Mouse (Mus musculus) hindbrain, postnatal 0 days (tissue): ENCODE results near the gene Zfp64. TPM values are rescaled to one million over a fixed set of nuclear protein-coding genes. Genes with fewer than 3 reads are reported as not detected.

Experiments
- ATAC-seq: fragments of 200-750 bp; cut with Nextera tagmentation; 2 replicates; pipeline ENCODE4 v1.8.0; 2017; ENCODE audit warnings: mild to moderate bottlenecking, moderate TSS enrichment, moderate library complexity
- DNase-seq: peaks from one replicate; pipeline ENCODE4 v3.0.0-alpha.2; 2015; ENCODE audit warnings: low spot score
- H3K27ac ChIP-seq: fragments of 300-500 bp; sonication (generic); 2 replicates; pipeline ENCODE4 v1.5.1; 2014; ENCODE audit warnings: mild to moderate bottlenecking
- H3K27me3 ChIP-seq: fragments of 300-500 bp; sonication (generic); 2 replicates; pipeline ENCODE4 v1.6.1; 2014; ENCODE audit warnings: low read length, mixed read lengths; ENCODE audit not compliant: insufficient read depth
- H3K36me3 ChIP-seq: fragments of 300-500 bp; sonication (generic); 2 replicates; pipeline ENCODE4 v1.6.1; 2014; ENCODE audit warnings: low read length, mixed read lengths; ENCODE audit not compliant: insufficient read depth
- H3K4me1 ChIP-seq: fragments of 300-500 bp; sonication (generic); 2 replicates; pipeline ENCODE4 v1.6.1; 2014; ENCODE audit warnings: antibody characterized with exemption, low read length, mixed read lengths; ENCODE audit not compliant: insufficient read depth
- H3K4me2 ChIP-seq: fragments of 300-500 bp; sonication (generic); 2 replicates; pipeline ENCODE4 v1.6.1; 2014; ENCODE audit warnings: low read depth, mild to moderate bottlenecking, low read length, moderate library complexity, mixed read lengths
- H3K4me3 ChIP-seq: fragments of 300-500 bp; sonication (generic); 2 replicates; pipeline ENCODE4 v1.5.1; 2014; ENCODE audit warnings: low read length
- H3K9ac ChIP-seq: fragments of 300-500 bp; sonication (generic); replicated peaks from 2 replicates; pipeline ENCODE4 v1.6.1; 2014; ENCODE audit warnings: mild to moderate bottlenecking, low read length, moderate library complexity, mixed read lengths
- H3K9me3 ChIP-seq: fragments of 300-500 bp; sonication (generic); 2 replicates; pipeline ENCODE4 v1.6.1; 2016; ENCODE audit warnings: low read length, mixed read lengths
- CTCF ChIP-seq: IDR thresholded peaks from 2 replicates; pipeline ENCODE4 v1.5.1; 2016; ENCODE audit warnings: antibody characterized with exemption, control low read depth, low read depth
- WGBS: fragments of 180-500 bp; shearing (Covaris S2); extraction: QIAGEN DNeasy Blood & Tissue Kit; methylation state at CpG from one replicate; pipeline ENCODE4 v1.1.7; 2014; 5-methylcytosine and 5-hydroxymethylcytosine counted together
- polyA plus RNA-seq: library from polyadenylated mRNA; unstranded; fragments of >200 nt; fragmentation: Nextera tagmentation; extraction: Ambion mirVana; gene quantifications from 2 replicates; pipeline ENCODE4 v1.2.1, GENCODE M21; 2015
- total RNA-seq: library from RNA; depleted of rRNA; stranded (reverse); fragments of >200 nt; gene quantifications from 2 replicates; pipeline ENCODE4 v1.2.3, GENCODE M21; 2014

Gene Zfp64
- total and polyA plus RNA-seq, 2 experiments from 2014 or later = 27.5 to 44.3 TPM

GRCm38 (mm10) chr2:168954376-168954775 lies 1.0 kb downstream of the Zfp64 start:
- ATAC-seq (no peak), DNase-seq (no peak)
- H3K4me2 ChIP-seq = peak overlapping the region; percentile 96
- TF ChIP-seq CTCF = no peak
- H3K27ac ChIP-seq = peak overlapping the region; percentile 80; the same call in 1 of the 2 replicates
- peaks cover 12% of the 10 kb centered on the region; the same call in 1 of the 2 replicates for H3K36me3 ChIP-seq
- H3K4me3 ChIP-seq = peak overlapping the region; percentile 87
- H3K4me1 ChIP-seq = peaks cover 14% of the 10 kb centered on the region; the same call in 1 of the 2 replicates
- no peaks in the 10 kb centered on the region for H3K27me3 ChIP-seq
- 16% methylated on average over 8 of the region's 8 CpGs for WGBS
- no peaks in the 10 kb centered on the region for H3K9me3 ChIP-seq
- peak overlapping the region; percentile 93 for H3K9ac ChIP-seq

- H3K4me1 ChIP-seq = no peaks in the 10 kb centered on the region
- H3K27me3 ChIP-seq = no peaks in the 10 kb centered on the region
- no peak for ATAC-seq
- no peak overlapping the region for H3K4me3 ChIP-seq
- H3K9me3 ChIP-seq = no peaks in the 10 kb centered on the region
- no peak overlapping the region for H3K4me2 ChIP-seq
- H3K9ac ChIP-seq = no peak overlapping the region
- peaks cover 40% of the 10 kb centered on the region; the same call in 1 of the 2 replicates for H3K36me3 ChIP-seq
- no peak overlapping the region for H3K27ac ChIP-seq
- no peak for TF ChIP-seq CTCF
- 78% methylated on average over 6 of the region's 6 CpGs for WGBS
- no peak for DNase-seq
These were observed 6.9 kb downstream of the Zfp64 start for GRCm38 (mm10) chr2:168948506-168948905.

GRCm38 (mm10) chr2:168947663-168948062 lies 7.7 kb downstream of the Zfp64 start:
- peak; percentile 32 for TF ChIP-seq CTCF
- H3K4me2 ChIP-seq = no peak overlapping the region
- H3K27ac ChIP-seq = no peak overlapping the region
- WGBS = 92% methylated on average over 1 of the region's 1 CpGs
- H3K4me1 ChIP-seq = no peaks in the 10 kb centered on the region
- H3K36me3 ChIP-seq = peaks cover 45% of the 10 kb centered on the region; the same call in 1 of the 2 replicates
- H3K9me3 ChIP-seq = no peaks in the 10 kb centered on the region
- H3K27me3 ChIP-seq = no peaks in the 10 kb centered on the region
- H3K4me3 ChIP-seq = no peak overlapping the region
- no peak overlapping the region for H3K9ac ChIP-seq
- ATAC-seq = no peak
- DNase-seq = no peak

DNA sequence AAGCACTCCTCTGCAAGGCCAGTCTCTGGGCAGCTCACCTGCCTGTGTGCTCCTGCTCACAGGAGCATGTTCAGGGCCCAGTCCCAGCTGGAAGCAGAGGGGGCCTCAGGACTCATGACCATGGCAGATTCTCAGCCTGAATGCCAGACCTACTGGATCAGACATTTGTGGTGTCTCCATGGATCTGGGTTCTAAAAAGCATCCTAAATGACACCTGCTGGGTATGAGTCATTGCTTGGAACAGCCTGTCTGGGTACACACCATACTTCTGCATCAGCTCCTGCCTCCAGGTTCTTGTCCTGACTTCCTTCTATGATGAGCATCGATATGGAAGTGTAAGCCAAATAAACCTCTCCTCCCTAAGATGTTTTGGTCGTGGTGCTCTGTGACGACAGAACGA lies 11.4 kb downstream of the Zfp64 start:
- 95% methylated on average over 4 of the region's 4 CpGs for WGBS
- Histone ChIP-seq H3K9me3 (no peaks in the 10 kb centered on the region), H3K4me2 (no peak overlapping the region), H3K4me3 (no peak overlapping the region), H3K9ac (no peak overlapping the region), H3K27me3 (no peaks in the 10 kb centered on the region), H3K4me1 (no peaks in the 10 kb centered on the region), H3K27ac (no peak overlapping the region), H3K36me3 (peaks cover 44% of the 10 kb centered on the region)
- no peak for TF ChIP-seq CTCF
- ATAC-seq (no peak), DNase-seq (no peak)

DNA sequence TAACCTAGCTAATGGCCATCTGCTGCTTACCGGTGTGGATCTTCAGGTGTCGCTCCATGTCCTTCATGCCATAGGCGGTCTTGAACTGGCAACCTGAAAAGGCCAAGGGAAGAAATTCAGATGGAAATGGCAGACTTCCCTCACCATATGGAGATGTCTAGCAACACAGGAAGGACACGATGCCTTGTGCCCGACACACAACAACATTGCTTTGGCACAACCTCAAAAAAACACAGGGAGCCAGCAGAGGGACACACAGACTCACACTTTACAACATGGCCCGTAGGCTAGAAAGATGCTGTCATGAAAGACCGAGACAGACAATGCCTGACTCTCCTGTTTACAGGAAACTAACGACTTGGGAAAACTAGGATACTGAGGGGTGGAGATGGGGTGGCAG lies 15.4 kb downstream of the Zfp64 start:
- Histone ChIP-seq H3K4me1 (no peaks in the 10 kb centered on the region), H3K4me3 (no peak overlapping the region), H3K36me3 (peaks cover 39% of the 10 kb centered on the region), H3K9me3 (no peaks in the 10 kb centered on the region), H3K27me3 (no peaks in the 10 kb centered on the region), H3K27ac (peak overlapping the region; percentile 56; the same call in 1 of the 2 replicates), H3K9ac (no peak overlapping the region), H3K4me2 (no peak overlapping the region)
- ATAC-seq = no peak
- no peak for TF ChIP-seq CTCF
- WGBS = 75% methylated on average over 8 of the region's 8 CpGs
- no peak for DNase-seq

DNA sequence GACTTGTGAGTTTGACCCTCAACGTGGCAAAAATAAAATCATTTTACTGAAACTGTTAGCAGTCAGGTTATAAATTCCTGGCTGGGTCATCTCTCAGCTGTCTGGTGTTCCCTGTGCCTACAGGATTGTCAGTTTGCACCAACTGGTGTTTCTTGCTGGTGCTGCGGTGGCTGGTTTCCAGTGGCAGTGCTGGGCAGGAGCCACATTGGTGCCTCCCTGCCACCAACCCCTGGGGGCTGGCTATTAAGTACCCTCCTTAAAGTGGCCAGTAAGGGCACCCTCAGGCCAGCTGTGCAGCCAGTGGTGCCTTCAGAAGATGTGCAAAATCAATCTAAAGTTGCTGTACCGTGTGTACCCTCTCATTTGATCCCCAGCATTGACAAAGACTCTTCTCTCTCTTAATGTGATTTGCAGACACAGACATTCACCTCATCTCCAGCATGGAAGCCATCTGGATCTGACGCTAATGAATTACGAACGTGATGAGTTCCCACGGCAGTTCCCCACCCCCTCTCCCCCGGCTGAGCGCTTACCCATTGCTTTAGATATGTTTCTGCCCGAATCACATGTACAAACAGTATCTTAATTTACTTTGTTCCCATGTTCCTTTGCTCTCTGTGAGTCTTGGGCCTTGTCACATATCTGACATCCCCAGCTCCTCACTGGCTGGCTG lies 16.0 kb downstream of the Zfp64 start:
- Histone ChIP-seq H3K4me2 (no peak overlapping the region), H3K4me1 (no peaks in the 10 kb centered on the region), H3K27ac (peak overlapping the region; percentile 56), H3K27me3 (no peaks in the 10 kb centered on the region), H3K36me3 (peaks cover 37% of the 10 kb centered on the region), H3K9me3 (no peaks in the 10 kb centered on the region), H3K9ac (no peak overlapping the region), H3K4me3 (no peak overlapping the region)
- ATAC-seq (no peak), DNase-seq (peak; percentile 71)
- 55% methylated on average over 10 of the region's 10 CpGs for WGBS
- no peak for TF ChIP-seq CTCF

GRCm38 (mm10) chr2:168936896-168937295 lies 18.5 kb downstream of the Zfp64 start:
- Histone ChIP-seq H3K27ac (no peak overlapping the region), H3K4me2 (no peak overlapping the region), H3K4me1 (no peaks in the 10 kb centered on the region), H3K27me3 (no peaks in the 10 kb centered on the region), H3K9ac (no peak overlapping the region), H3K4me3 (no peak overlapping the region), H3K9me3 (no peaks in the 10 kb centered on the region), H3K36me3 (peaks cover 37% of the 10 kb centered on the region)
- 86% methylated on average over 6 of the region's 6 CpGs for WGBS
- ATAC-seq (no peak), DNase-seq (no peak)
- TF ChIP-seq CTCF = peak; percentile 31; the same call in 1 of the 2 replicates
